Mouse (Mus musculus): Measurements from ENCODE around the gene U2af2.

DNA sequence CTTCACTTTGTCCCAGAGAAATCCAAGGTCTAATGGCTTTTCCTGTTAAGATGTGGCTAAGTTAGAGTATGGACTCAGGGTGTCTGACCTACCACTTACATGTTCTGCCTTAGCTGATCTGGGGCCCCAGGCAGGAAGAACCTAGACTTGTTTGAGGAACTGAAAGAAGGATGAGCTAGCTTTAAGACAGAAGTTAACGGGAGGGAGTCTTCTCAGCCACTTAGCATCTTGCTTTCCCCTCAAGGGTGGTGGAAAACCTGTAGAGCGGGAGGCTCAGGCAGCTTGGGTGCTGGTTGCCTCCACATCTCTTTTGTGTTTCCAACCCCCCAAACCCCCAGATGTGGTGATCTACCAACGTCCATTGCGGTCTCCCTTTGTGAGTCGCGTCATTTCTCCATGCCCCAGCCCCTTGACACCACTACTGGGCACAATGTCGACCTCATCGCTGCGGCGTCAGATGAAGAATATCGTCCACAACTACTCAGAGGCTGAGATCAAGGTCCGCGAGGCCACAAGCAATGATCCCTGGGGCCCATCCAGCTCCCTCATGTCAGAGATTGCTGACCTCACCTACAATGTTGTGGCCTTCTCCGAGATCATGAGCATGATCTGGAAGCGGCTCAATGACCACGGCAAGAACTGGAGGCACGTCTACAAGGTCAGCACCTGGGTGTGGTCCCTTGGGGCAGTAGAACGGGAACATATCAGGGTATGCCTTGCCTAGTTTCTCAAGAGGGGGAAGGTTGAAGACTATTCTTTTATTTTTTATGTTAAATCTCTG, 21.6 kb downstream of the U2af2 start:
- no peak for TF ChIP-seq POLR2A (IDR thresholded peaks at IDR 0.05; ENCODE audit: borderline replicate concordance, extremely low read depth, insufficient read depth, insufficient read length, poor library complexity, severe bottlenecking)
- TF ChIP-seq CTCF (IDR thresholded peaks at IDR 0.05; ENCODE audit: borderline replicate concordance, extremely low read depth, insufficient read depth, insufficient read length) = no peak

All from brain, embryonic 14.5 days (tissue).